Mouse (Mus musculus) intestine, postnatal 0 days (tissue): ENCODE measurements at regions not wholly inside any gene's neighbourhood (a gene's known extent, or its start where the extent isn't known, plus 50 kb on each side); places are given as distances from the start of the nearest gene placed in this dataset.

Source experiments
- ATAC-seq: fragments of 200-750 bp; cut with Nextera tagmentation; 2 replicates; pipeline ENCODE4 v1.8.0; 2017; ENCODE audit warnings: mild to moderate bottlenecking, moderate TSS enrichment, moderate library complexity
- H3K27ac ChIP-seq: fragments of 300-500 bp; sonication (generic); 2 replicates; pipeline ENCODE4 v1.5.1; 2014; ENCODE audit warnings: mild to moderate bottlenecking, low read depth, low read length, moderate library complexity
- H3K27me3 ChIP-seq: fragments of 300-500 bp; sonication (generic); replicated peaks from 2 replicates; pipeline ENCODE4 v1.6.1; 2014; ENCODE audit warnings: low read length, mixed read lengths; ENCODE audit not compliant: control insufficient read depth, insufficient read depth
- H3K36me3 ChIP-seq: fragments of 300-500 bp; sonication (generic); 2 replicates; pipeline ENCODE4 v1.6.1; 2014; ENCODE audit warnings: mild to moderate bottlenecking, moderate library complexity; ENCODE audit not compliant: control insufficient read depth, insufficient read depth
- H3K4me1 ChIP-seq: fragments of 300-500 bp; sonication (generic); replicated peaks from 2 replicates; pipeline ENCODE4 v1.6.1; 2014; ENCODE audit warnings: antibody characterized with exemption, low read length, mixed read lengths; ENCODE audit not compliant: control insufficient read depth, insufficient read depth
- H3K4me2 ChIP-seq: fragments of 300-500 bp; sonication (generic); replicated peaks from 2 replicates; pipeline ENCODE4 v1.6.1; 2014; ENCODE audit warnings: low read depth, mild to moderate bottlenecking, moderate library complexity
- H3K4me3 ChIP-seq: fragments of 300-500 bp; sonication (generic); 2 replicates; pipeline ENCODE4 v1.5.1; 2014; ENCODE audit warnings: low read depth, low read length
- H3K9ac ChIP-seq: fragments of 300-500 bp; sonication (generic); 2 replicates; pipeline ENCODE4 v1.6.1; 2014; ENCODE audit warnings: mild to moderate bottlenecking, low read depth, low read length
- H3K9me3 ChIP-seq: fragments of 300-500 bp; sonication (generic); 2 replicates; pipeline ENCODE4 v1.6.1; 2016; ENCODE audit warnings: mixed run types; ENCODE audit not compliant: control insufficient read depth
- CTCF ChIP-seq: sonication (generic); IDR thresholded peaks from 2 replicates; pipeline ENCODE4 v1.5.1; 2016; ENCODE audit warnings: low read depth, mild to moderate bottlenecking, control low read depth, antibody characterized with exemption, moderate library complexity
- WGBS: fragments of 180-500 bp; shearing (Covaris S2); extraction: QIAGEN DNeasy Blood & Tissue Kit; methylation state at CpG from one replicate; pipeline ENCODE4 v1.1.7; 2014; 5-methylcytosine and 5-hydroxymethylcytosine counted together

DNA sequence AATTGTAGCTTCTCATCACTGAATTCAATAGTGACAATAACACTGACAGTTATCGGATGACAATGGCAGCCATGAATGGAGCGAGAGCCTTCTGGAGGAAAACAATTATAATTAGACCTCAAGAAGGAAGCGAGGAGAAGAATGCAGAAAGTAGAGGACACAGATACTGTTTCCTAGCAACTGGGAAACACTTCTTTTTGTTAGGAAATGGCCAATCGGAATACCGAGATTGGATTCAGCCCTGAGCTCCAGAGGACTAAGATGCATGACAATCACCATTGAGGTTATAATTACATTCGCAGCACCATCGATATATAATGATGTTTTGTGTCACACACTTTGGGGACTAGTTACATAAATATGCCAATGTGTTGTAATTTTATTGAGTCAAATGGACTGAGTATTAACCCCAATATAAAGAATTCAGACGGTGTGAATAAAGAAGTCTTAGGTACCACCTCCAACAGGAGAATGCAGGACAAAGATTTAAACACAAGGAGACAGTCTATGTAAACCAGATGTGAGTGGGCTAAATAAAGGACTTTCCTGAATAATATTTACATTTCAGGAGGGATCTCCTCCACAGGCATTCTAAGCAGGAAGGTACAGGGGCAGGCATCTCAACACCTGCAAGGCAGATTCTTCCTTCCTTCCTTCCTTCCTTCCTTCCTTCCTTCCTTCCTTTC lies 53.1 kb upstream of the Sestd1 start:
- H3K36me3 ChIP-seq: no peaks in the 10 kb centered on the region
- H3K4me2 ChIP-seq: no peak overlapping the region
- no peak for ATAC-seq
- no peaks in the 10 kb centered on the region for H3K4me1 ChIP-seq
- H3K27me3 ChIP-seq: no peaks in the 10 kb centered on the region
- H3K9ac ChIP-seq: no peak overlapping the region
- no peaks in the 10 kb centered on the region for H3K9me3 ChIP-seq
- 71% methylated on average over 8 of the region's 8 CpGs for WGBS
- TF ChIP-seq CTCF: no peak
- no peak overlapping the region for H3K27ac ChIP-seq
- no peak overlapping the region for H3K4me3 ChIP-seq
